Mouse (Mus musculus) kidney, embryonic 14.5 days (tissue): ENCODE results near the gene Oas1d. TPM values are rescaled to one million over a fixed set of nuclear protein-coding genes. Genes with fewer than 3 reads are reported as not detected.

Experiments
- ATAC-seq: fragments of 200-750 bp; cut with Nextera tagmentation; 2 replicates; pipeline ENCODE4 v1.8.0; 2017; ENCODE audit warnings: moderate number of reproducible peaks, mild to moderate bottlenecking, moderate TSS enrichment, moderate library complexity; ENCODE audit not compliant: low FRiP score, low TSS enrichment
- H3K27ac ChIP-seq: fragments of 300-500 bp; sonication (generic); 2 replicates; pipeline ENCODE4 v1.5.1; 2014; ENCODE audit warnings: low read depth, mild to moderate bottlenecking, low read length, moderate library complexity, mixed read lengths
- H3K27me3 ChIP-seq: fragments of 300-500 bp; sonication (generic); 2 replicates; pipeline ENCODE4 v1.6.1; 2014; ENCODE audit warnings: mild to moderate bottlenecking, low read length; ENCODE audit not compliant: control insufficient read depth, insufficient read depth
- H3K36me3 ChIP-seq: fragments of 300-500 bp; sonication (generic); 2 replicates; pipeline ENCODE4 v1.6.1; 2014; ENCODE audit warnings: low read length, mixed read lengths; ENCODE audit not compliant: control insufficient read depth, insufficient read depth
- H3K4me1 ChIP-seq: fragments of 300-500 bp; sonication (generic); 2 replicates; pipeline ENCODE4 v1.6.1; 2014; ENCODE audit warnings: low read length, mixed read lengths; ENCODE audit not compliant: control insufficient read depth, insufficient read depth
- H3K4me2 ChIP-seq: fragments of 300-500 bp; sonication (generic); replicated peaks from 2 replicates; pipeline ENCODE4 v1.6.1; 2014; ENCODE audit warnings: low read depth, mild to moderate bottlenecking, low read length
- H3K4me3 ChIP-seq: fragments of 300-500 bp; sonication (generic); 2 replicates; pipeline ENCODE4 v1.5.1; 2014; ENCODE audit warnings: mild to moderate bottlenecking, low read length
- H3K9ac ChIP-seq: fragments of 300-500 bp; sonication (generic); 2 replicates; pipeline ENCODE4 v1.6.1; 2014; ENCODE audit warnings: low read depth, mild to moderate bottlenecking, low read length, moderate library complexity
- H3K9me3 ChIP-seq: fragments of 300-500 bp; sonication (generic); 2 replicates; pipeline ENCODE4 v1.6.1; 2016; ENCODE audit warnings: low read length; ENCODE audit not compliant: control insufficient read depth
- WGBS: fragments of 180-500 bp; shearing (Covaris S2); extraction: QIAGEN DNeasy Blood & Tissue Kit; methylation state at CpG from one replicate; pipeline ENCODE4 v1.1.7; 2014; 5-methylcytosine and 5-hydroxymethylcytosine counted together
- polyA plus RNA-seq: library from polyadenylated mRNA; unstranded; fragments of >200 nt; fragmentation: Nextera tagmentation; extraction: Ambion mirVana; gene quantifications from 2 replicates; pipeline ENCODE4 v1.2.1, GENCODE M21; 2014

Oas1d gene
- polyA plus RNA-seq, 1 experiment from 2014 or later, result not detected

DNA sequence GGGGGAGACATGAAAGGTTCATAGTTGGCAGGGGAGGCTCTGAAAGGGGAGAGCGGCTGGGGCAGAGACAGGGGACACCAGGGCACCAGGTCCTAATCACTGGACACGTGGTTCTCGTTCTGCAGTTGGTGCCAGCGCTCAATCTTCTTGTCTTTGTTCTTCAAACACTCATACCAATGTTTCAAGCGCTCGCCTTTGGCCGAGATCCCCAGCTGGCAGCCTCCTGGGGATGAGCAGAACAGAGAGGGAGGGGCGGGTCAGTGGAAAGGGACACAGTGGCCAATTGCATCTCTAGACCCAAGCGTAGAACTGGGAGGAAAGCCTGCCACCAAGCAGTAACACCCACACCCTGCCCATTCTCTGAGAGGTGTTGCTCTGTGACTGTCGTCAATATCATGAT lies 27.7 kb downstream of the Oas1d start:
- Histone ChIP-seq H3K4me3 (no peak overlapping the region), H3K9ac (no peak overlapping the region), H3K36me3 (no peaks in the 10 kb centered on the region), H3K27me3 (no peaks in the 10 kb centered on the region), H3K4me2 (no peak overlapping the region), H3K4me1 (no peaks in the 10 kb centered on the region), H3K27ac (no peak overlapping the region), H3K9me3 (no peaks in the 10 kb centered on the region)
- WGBS, result 71% methylated on average over 10 of the region's 10 CpGs
- ATAC-seq, result no peak

DNA sequence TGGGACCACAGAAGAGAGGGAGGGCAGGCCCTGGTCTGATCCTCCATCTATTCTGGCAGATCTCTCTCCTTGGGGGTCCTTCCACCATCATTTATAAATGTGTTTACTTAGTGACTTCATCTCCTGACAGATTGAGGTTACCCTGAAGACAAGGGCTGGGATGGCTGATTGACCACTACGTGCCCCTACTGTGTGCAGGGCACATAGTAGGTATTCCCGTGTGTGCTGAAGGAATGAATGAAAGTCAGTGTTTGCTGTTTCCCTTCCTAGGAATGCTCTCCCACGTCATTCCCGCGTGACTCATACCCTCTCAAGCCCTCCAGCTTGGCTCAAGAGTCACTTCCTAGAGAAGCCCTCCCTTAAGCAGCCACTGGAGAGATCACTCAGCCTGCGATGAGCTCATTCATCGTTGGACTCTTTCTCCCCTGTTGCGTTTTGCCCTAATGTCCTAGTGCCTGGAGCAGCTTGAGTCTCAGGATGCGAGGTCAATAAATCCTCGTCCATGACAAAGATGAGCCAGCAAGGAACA lies 38.0 kb downstream of the Oas1d start:
- Histone ChIP-seq H3K27me3 (no peaks in the 10 kb centered on the region), H3K4me3 (no peak overlapping the region), H3K4me2 (no peak overlapping the region), H3K9me3 (no peaks in the 10 kb centered on the region), H3K36me3 (no peaks in the 10 kb centered on the region), H3K4me1 (no peaks in the 10 kb centered on the region), H3K9ac (no peak overlapping the region), H3K27ac (no peak overlapping the region)
- 68% methylated on average over 10 of the region's 10 CpGs for WGBS
- no peak for ATAC-seq

DNA sequence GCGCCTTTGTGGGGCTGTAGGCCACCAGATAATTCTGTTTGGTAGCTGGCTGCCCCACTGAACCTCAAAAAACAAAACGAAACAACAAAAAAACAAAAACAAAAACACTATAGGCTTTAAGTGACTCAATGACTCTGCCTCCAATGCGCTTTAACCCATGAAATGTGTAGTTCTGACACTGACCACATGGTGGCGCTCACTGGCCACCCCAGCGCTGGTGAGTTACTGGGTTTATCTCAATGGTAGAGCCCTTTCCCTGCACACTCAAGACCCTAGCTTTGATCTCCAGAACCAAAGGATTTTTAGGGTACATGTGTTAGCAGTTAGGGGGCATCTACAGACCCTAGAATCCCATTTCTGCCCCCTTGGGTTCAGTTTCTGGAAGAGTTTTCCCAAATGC lies 39.6 kb downstream of the Oas1d start:
- Histone ChIP-seq H3K36me3 (no peaks in the 10 kb centered on the region), H3K9me3 (no peaks in the 10 kb centered on the region), H3K27me3 (no peaks in the 10 kb centered on the region), H3K4me1 (no peaks in the 10 kb centered on the region), H3K9ac (no peak overlapping the region), H3K4me2 (no peak overlapping the region), H3K27ac (no peak overlapping the region), H3K4me3 (no peak overlapping the region)
- no peak for ATAC-seq
- WGBS, result 25% methylated on average over 5 of the region's 5 CpGs

DNA sequence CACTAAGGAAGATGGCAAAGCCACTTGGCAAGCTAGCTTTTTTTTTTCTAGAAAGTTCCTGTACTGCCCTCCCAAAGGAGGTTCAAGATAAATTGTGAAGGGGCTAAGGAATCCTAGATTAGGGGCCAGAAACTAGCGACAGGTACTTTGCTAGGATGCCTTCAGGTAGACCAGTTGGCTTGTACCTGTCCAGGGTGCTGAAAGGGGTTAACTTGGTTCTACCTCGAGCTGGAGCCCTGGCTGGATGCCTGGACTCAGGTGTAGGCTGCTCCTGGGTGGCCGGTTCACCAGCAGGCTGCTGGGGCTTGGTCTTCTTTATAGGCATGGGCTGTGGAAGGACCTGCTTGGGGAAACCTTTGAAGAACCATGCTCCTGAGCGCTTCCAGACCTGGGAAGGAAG lies 46.7 kb downstream of the Oas1d start:
- WGBS, result 58% methylated on average over 4 of the region's 4 CpGs
- H3K9me3 ChIP-seq, result no peaks in the 10 kb centered on the region
- no peak overlapping the region for H3K4me3 ChIP-seq
- no peak overlapping the region for H3K27ac ChIP-seq
- H3K27me3 ChIP-seq, result no peaks in the 10 kb centered on the region
- H3K4me2 ChIP-seq, result no peak overlapping the region
- no peaks in the 10 kb centered on the region for H3K4me1 ChIP-seq
- no peak for ATAC-seq
- H3K9ac ChIP-seq, result no peak overlapping the region
- no peaks in the 10 kb centered on the region for H3K36me3 ChIP-seq

DNA sequence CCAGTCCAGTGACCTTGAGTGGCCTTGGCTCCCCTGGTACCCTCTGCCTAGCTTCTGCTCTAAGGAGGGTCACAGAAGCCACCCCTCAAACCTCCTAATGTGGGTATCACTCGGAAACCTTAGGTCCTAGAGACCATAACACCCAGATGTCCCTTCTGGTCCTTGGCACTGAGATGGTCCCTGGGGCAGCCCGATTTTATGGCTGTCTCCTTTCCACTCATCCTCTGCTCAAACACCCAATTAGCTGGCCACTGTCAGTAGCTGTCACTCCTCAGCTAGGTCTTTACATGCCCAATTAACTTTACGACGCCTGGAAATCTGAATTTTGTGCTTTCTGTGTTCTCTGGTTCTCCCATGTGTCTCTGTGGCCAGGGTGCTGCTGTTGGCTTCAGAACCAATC lies 51.8 kb downstream of the Oas1d start:
- H3K27ac ChIP-seq, result no peak overlapping the region
- H3K4me3 ChIP-seq, result no peak overlapping the region
- 52% methylated on average over 4 of the region's 4 CpGs for WGBS
- no peaks in the 10 kb centered on the region for H3K9me3 ChIP-seq
- ATAC-seq, result no peak
- peaks cover 2% of the 10 kb centered on the region; the same call in 1 of the 2 replicates for H3K27me3 ChIP-seq
- H3K4me2 ChIP-seq, result no peak overlapping the region
- no peak overlapping the region for H3K9ac ChIP-seq
- H3K36me3 ChIP-seq, result no peaks in the 10 kb centered on the region
- no peaks in the 10 kb centered on the region for H3K4me1 ChIP-seq

DNA sequence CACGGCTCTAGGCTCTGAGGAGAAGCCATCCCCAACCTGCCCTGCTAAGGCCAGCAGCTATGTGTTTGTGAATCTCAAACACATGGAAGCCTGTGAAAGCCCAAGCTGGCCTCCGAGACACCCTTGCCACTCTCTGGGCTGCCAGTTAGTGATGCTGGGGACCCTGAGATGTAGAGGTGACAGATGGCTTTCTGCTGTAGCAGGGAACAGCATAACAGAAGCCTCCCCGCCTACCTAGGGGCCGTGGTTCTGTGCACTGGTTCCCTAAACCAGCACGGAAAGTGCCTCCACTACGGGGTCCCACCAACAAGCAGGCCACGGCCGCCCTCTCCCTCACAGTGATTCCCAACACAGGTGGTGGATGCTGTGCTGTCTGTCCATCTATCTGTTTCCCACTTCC lies 52.6 kb downstream of the Oas1d start:
- no peak overlapping the region for H3K4me2 ChIP-seq
- no peaks in the 10 kb centered on the region for H3K4me1 ChIP-seq
- no peak overlapping the region for H3K27ac ChIP-seq
- no peak overlapping the region for H3K9ac ChIP-seq
- no peaks in the 10 kb centered on the region for H3K9me3 ChIP-seq
- 80% methylated on average over 8 of the region's 8 CpGs for WGBS
- H3K36me3 ChIP-seq, result no peaks in the 10 kb centered on the region
- no peak for ATAC-seq
- H3K4me3 ChIP-seq, result no peak overlapping the region
- peaks cover 2% of the 10 kb centered on the region; the same call in 1 of the 2 replicates for H3K27me3 ChIP-seq

DNA sequence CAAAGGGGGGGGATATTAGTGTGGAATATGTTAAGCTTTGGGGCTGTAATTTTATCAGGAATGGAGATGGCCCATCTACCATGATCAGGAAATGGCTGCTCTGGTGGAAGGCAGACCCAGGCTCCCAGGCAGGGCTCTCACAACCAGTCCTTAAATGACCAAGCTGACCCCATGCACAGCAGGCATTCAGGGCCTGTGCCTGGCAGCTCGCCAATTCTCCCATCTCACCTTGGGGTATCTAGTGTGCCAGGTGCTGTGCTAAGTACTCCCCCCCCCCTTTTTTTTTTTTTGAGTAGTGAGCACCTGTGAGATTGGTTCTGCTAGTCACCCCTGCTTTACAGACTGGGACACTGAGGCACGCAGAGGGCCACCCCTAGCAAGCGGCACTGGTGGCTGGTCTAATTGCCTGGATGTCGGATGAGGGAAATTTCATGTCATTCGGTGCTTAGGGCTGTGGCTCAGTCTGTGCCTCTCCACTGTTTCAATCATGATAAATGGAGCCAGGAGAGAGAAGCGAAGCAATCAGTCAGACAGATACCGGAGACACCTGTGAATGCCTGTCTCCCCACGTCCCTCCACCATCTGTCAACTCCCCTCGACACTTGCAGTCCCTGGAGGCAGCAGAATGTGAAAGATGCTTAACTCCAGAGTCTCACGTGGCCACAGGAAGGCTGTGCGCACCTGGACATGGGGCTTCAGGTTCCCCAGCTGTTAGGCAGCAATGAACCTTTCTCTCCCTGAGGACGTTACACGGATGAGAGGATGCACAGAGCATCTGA lies 53.2 kb downstream of the Oas1d start:
- 54% methylated on average over 13 of the region's 13 CpGs for WGBS
- Histone ChIP-seq H3K9ac (no peak overlapping the region), H3K4me1 (no peaks in the 10 kb centered on the region), H3K27me3 (peaks cover 2% of the 10 kb centered on the region; the same call in 1 of the 2 replicates), H3K4me2 (no peak overlapping the region), H3K27ac (no peak overlapping the region), H3K9me3 (no peaks in the 10 kb centered on the region), H3K36me3 (no peaks in the 10 kb centered on the region), H3K4me3 (no peak overlapping the region)
- ATAC-seq, result no peak

DNA sequence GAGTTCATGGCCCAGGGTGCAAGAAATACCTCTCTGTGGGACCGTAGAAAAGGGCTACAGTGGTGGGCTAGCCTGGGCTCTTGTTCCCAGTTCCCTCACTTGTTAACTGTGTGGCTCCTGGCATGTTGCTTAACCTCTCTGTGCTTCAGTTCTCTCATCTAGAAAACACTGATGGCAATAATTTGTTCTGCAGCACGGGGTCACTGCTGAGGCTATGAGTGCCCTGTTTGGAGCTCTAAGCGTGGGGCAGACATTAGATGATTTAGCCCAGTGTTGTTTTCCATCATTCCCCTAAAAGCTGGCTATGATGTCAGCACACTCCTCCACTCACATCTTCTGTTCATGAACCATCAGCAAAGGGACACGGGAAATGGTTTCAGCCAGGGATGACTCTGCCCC lies 53.8 kb downstream of the Oas1d start:
- Histone ChIP-seq H3K4me3 (no peak overlapping the region), H3K4me1 (no peaks in the 10 kb centered on the region), H3K27me3 (peaks cover 2% of the 10 kb centered on the region; the same call in 1 of the 2 replicates), H3K36me3 (no peaks in the 10 kb centered on the region), H3K9me3 (no peaks in the 10 kb centered on the region), H3K9ac (no peak overlapping the region), H3K4me2 (no peak overlapping the region), H3K27ac (no peak overlapping the region)
- WGBS, result 56% methylated on average over 4 of the region's 4 CpGs
- ATAC-seq, result no peak

DNA sequence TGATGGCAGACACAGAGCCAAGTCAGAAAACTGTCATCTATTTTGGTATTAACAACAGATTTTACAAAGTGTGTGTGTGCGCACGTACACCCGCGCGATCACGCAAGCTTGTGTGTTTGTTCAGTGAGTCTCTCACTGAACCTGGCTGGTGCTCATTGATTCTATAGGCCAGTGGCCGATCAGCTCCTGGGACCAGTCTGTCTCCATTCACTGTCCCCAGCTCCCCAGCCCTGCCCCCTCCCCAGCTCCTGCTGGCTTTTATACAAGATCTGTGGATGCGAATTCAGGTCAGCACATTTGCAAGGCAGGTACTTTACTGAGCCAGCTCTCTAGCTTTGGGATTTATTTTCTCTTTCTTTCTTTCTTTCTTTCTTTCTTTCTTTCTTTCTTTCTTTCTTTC lies 54.5 kb downstream of the Oas1d start:
- H3K4me3 ChIP-seq, result no peak overlapping the region
- H3K36me3 ChIP-seq, result no peaks in the 10 kb centered on the region
- no peaks in the 10 kb centered on the region for H3K9me3 ChIP-seq
- H3K27me3 ChIP-seq, result peaks cover 2% of the 10 kb centered on the region; the same call in 1 of the 2 replicates
- H3K4me2 ChIP-seq, result no peak overlapping the region
- no peak overlapping the region for H3K9ac ChIP-seq
- H3K4me1 ChIP-seq, result no peaks in the 10 kb centered on the region
- 82% methylated on average over 8 of the region's 8 CpGs for WGBS
- no peak for ATAC-seq
- H3K27ac ChIP-seq, result no peak overlapping the region
